Mouse (Mus musculus) layer of hippocampus, adult 8-10 months (tissue): ENCODE data around the gene 0610040J01Rik. TPM values are rescaled to one million over a fixed set of nuclear protein-coding genes. Genes with fewer than 3 reads are reported as not detected.
A peak's percentile ranks its signal among the peaks of the same experiment; 100 is the strongest.

Source experiments
- DNase-seq, 2 experiments: peaks; one replicate each; pipeline ENCODE4 v3.0.0; 2022; ENCODE audit warnings: low spot score in 2 of 2
- total RNA-seq, 4 experiments: library from RNA; stranded (reverse); gene quantifications; 2 replicates each; pipeline ENCODE4 v1.2.4; 2022

The 0610040J01Rik gene
- 1 to 10 TPM; 3.5 to 5.6 (median 4.5) TPM for total RNA-seq

GRCm38 (mm10) chr5:63811819-63812508, at the start of gene 0610040J01Rik:
TSS of gene 0610040J01Rik (plus strand) at chr5:63812363.
- DNase-seq: peak; percentile 37 to 70

GRCm38 (mm10) chr5:63765886-63766285, 46.3 kb upstream of the 0610040J01Rik start:
- peak in 1 of 2 experiments; percentile 29 for DNase-seq

- peak; percentile 33 to 54 for DNase-seq
Observed at GRCm38 (mm10) chr5:63766715-63767114, 45.4 kb upstream of the 0610040J01Rik start.

- peak; percentile 29 to 39 for DNase-seq
Observed at GRCm38 (mm10) chr5:63767464-63767863, 44.7 kb upstream of the 0610040J01Rik start.

- no peak for DNase-seq
Observed at GRCm38 (mm10) chr5:63768220-63768619, 43.9 kb upstream of the 0610040J01Rik start.

GRCm38 (mm10) chr5:63772971-63773370, 39.2 kb upstream of the 0610040J01Rik start:
- no peak for DNase-seq

- no peak for DNase-seq
Observed at GRCm38 (mm10) chr5:63773603-63774002, 38.6 kb upstream of the 0610040J01Rik start.

GRCm38 (mm10) chr5:63788156-63788826, 23.9 kb upstream of the 0610040J01Rik start:
- DNase-seq: no peak

GRCm38 (mm10) chr5:63812509-63812865, 324 bp downstream of the 0610040J01Rik start:
- DNase-seq: no peak

GRCm38 (mm10) chr5:63816643-63817042, 4.5 kb downstream of the 0610040J01Rik start:
- no peak for DNase-seq

- no peak for DNase-seq
Observed at GRCm38 (mm10) chr5:63817270-63817669, 5.1 kb downstream of the 0610040J01Rik start.

- DNase-seq: no peak
Observed at GRCm38 (mm10) chr5:63818975-63819374, 6.8 kb downstream of the 0610040J01Rik start.

- no peak for DNase-seq
Observed at GRCm38 (mm10) chr5:63819519-63819918, 7.4 kb downstream of the 0610040J01Rik start.

- no peak for DNase-seq
Observed at GRCm38 (mm10) chr5:63821176-63821575, 9.0 kb downstream of the 0610040J01Rik start.

GRCm38 (mm10) chr5:63821860-63822259, 9.7 kb downstream of the 0610040J01Rik start:
- DNase-seq: no peak

- DNase-seq: no peak
Observed at GRCm38 (mm10) chr5:63823362-63824332, 11.5 kb downstream of the 0610040J01Rik start.

GRCm38 (mm10) chr5:63824599-63825350, 12.6 kb downstream of the 0610040J01Rik start:
- no peak for DNase-seq

- DNase-seq: no peak
Observed at GRCm38 (mm10) chr5:63825881-63826280, 13.7 kb downstream of the 0610040J01Rik start.

GRCm38 (mm10) chr5:63827006-63827405, 14.8 kb downstream of the 0610040J01Rik start:
- no peak for DNase-seq

GRCm38 (mm10) chr5:63827415-63828053, 15.4 kb downstream of the 0610040J01Rik start:
- DNase-seq: no peak
